16 mouse cellular contexts compared by ENCODE assay signal in genomic region chr5:101560366-101560765, GRCm38 (mm10).
"Had no signal": no experiment of that assay in that cellular context is flagged by ENCODE, and none has a peak within 500 bp of the region (broad histone marks: within the 10 kb centered on the region; RNA-seq: fewer than 3 reads in every experiment).

No protein-coding gene starts in this region.

- H3K27me3 ChIP-seq: stomach, embryonic 15.5 days had no signal

- H3K27ac ChIP-seq: neural tube, embryonic 13.5 days; neural tube, embryonic 15.5 days; stomach, embryonic 15.5 days; stomach, postnatal 0 days had no signal

- H3K4me1 ChIP-seq: neural tube, embryonic 13.5 days had no signal

- H3K9ac ChIP-seq: neural tube, embryonic 13.5 days; neural tube, embryonic 15.5 days; stomach, embryonic 15.5 days had no signal

- H3K9me3 ChIP-seq: neural tube, embryonic 13.5 days; neural tube, embryonic 15.5 days; stomach, embryonic 15.5 days had no signal

- H3K4me2 ChIP-seq: neural tube, embryonic 13.5 days; neural tube, embryonic 15.5 days; stomach, embryonic 15.5 days had no signal

- DNase-seq: retina, postnatal 1 day; right cerebral cortex, adult 18-20 months; right cerebral cortex, postnatal 14 days; right cerebral cortex, postnatal 25 days; right cerebral cortex, postnatal 4 days; spleen, adult 18-20 months; thymus, adult 18-20 months; thymus, adult 2 months; thymus, postnatal 14 days; thymus, postnatal 25 days; thymus, postnatal 36 days; thymus, postnatal 4 days had no signal

- H3K4me3 ChIP-seq: neural tube, embryonic 13.5 days; neural tube, embryonic 15.5 days; stomach, embryonic 15.5 days had no signal

- H3K36me3 ChIP-seq: neural tube, embryonic 13.5 days; neural tube, embryonic 15.5 days; stomach, embryonic 15.5 days had no signal
